Mouse (Mus musculus): ENCODE results near the gene Cul5. TPM values are rescaled to one million over a fixed set of nuclear protein-coding genes. Genes with fewer than 3 reads are reported as not detected.

The Cul5 gene
- polyA plus RNA-seq (2015; fragmentation: Nextera tagmentation; extraction: Ambion mirVana), result 26.8 and 26.9 TPM in 2 replicates

GRCm38 (mm10) chr9:53669680-53670219 is at the start of gene Cul5:
Gene Cul5 (minus strand): TSS chr9:53670014.

DNA sequence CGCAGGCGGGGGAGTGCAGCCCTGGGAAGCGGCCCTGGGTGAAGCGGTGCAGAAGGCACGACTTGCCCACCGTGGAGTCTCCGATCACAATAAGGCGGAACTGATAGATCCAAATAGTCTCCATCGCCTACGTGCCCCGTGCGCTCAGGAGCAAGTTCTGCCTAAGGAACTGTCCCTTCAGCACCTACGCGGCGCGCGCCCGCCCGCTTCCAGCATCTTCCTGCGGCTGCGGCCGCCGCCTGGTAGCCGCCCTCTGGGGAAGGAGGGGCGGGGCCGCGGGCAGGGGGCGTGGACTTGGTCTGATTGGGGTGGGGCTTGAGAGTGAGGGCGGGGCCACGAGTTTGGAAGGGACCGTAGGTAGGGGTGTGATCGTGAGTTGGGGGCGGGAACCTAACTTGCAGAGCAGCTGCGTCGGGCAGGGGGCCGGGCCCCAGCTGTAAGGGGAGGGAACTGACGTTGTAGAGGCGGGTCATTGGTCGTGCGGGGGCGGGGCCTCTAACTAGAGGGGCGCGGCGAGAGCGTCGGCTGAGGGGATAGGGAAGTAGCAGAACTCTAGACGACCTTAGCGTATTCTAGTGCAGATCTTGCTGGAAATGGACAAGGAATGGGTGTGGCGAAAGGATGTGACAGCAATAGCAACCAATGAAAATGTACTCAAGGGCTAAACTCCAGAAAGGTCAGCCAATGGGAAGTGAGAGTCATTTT is 36.3 kb upstream of the Cul5 start, which contains the start of gene Rab39:
Gene Rab39 (minus strand): TSS at position 241 of the 705 bp plus-strand sequence.

DNA sequence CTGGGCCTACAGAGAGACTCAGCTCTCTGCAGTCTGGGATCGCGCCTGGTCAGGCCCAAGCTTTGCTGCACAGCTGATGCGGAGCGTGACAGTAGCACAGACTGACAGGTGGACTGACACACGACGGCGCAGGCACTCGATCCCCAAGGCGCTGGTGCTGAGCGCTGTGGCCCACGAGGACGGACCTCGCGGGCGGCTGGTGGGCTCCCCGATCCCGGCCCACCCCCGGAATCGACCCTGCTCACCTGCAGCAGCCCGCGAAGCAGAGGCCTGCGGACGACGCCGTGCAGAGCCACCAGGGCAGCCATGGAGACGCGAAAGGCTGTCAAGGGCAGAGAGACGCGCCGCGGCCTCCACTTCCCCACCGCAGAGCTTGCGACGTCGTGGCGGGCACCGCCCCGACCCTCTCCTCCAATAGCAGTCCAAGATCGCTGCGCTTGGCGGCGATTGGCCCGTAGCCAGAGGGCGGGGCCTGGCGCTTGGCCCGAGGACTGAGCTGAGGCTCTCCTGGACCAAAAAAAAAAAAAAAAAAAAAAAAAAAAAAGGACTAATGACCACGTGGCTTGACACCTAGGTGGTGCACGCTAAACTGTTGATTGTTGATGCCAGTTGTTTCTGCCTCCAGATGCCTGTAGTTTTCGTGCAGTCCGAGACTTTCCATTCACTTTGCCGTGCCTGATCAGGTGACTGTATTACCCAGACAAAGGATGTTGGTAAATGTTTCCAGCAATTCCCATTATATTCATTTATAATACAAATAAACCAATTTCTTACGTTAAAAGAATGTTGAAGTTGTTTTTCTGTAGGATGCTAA is 59.6 kb downstream of the Cul5 start, which contains the start of gene Acat1:
Gene Acat1 (minus strand): TSS at position 415 of the 814 bp plus-strand sequence.

Other genes with a start within 250 kb of the Cul5 start
- gene Atm, start 133.3 kb downstream of the Cul5 start, polyA plus RNA-seq (2015; fragmentation: Nextera tagmentation; extraction: Ambion mirVana), result 3.4 TPM in 2 replicates
- gene Npat, start 133.0 kb downstream of the Cul5 start, polyA plus RNA-seq (2015; fragmentation: Nextera tagmentation; extraction: Ambion mirVana), result 5.1 and 5.2 TPM in 2 replicates
- 198 and 215 TPM in 2 replicates for gene Acat1, start 59.6 kb downstream of the Cul5 start, polyA plus RNA-seq (2015; fragmentation: Nextera tagmentation; extraction: Ambion mirVana)
- 0.15 TPM in 2 replicates for gene Rab39, start 36.2 kb upstream of the Cul5 start, polyA plus RNA-seq (2015; fragmentation: Nextera tagmentation; extraction: Ambion mirVana)
- gene Slc35f2, start 101.5 kb upstream of the Cul5 start, polyA plus RNA-seq (2015; fragmentation: Nextera tagmentation; extraction: Ambion mirVana), result 0.12 TPM in 1 of 2 replicates, not detected in the other
- gene Sln, start 180.2 kb upstream of the Cul5 start, polyA plus RNA-seq (2015; fragmentation: Nextera tagmentation; extraction: Ambion mirVana), result 1,790 and 2,883 TPM in 2 replicates

Data from skeletal muscle tissue, postnatal 0 days (tissue).